Mouse (Mus musculus): ENCODE results near the gene Vasp.

- TF ChIP-seq HCFC1 (IDR thresholded peaks at IDR 0.05; ENCODE audit: borderline replicate concordance, insufficient read depth, low read length), result no peak
- no peak for TF ChIP-seq MAFK (IDR thresholded peaks at IDR 0.05; ENCODE audit: insufficient read depth, low read depth, low read length)
- TF ChIP-seq ZNF384 (IDR thresholded peaks at IDR 0.05; ENCODE audit: low read depth, low read length), result no peak
Measured at GRCm38 (mm10) chr7:19279052-19279451, 7.4 kb upstream of the Vasp start.

Data from ES-E14 (cell line).